Mouse (Mus musculus) bone marrow, adult 2 months (tissue): Measurements from ENCODE around the gene Rheb.

ENCODE experiments used
- CTCF ChIP-seq: fragments of 200-500 bp; IDR thresholded peaks from 2 replicates; pipeline ENCODE4 v1.5.1; 2011; ENCODE audit warnings: low read length, control low read depth; ENCODE audit not compliant: control insufficient read depth, insufficient read depth
- POLR2A ChIP-seq: fragments of 200-500 bp; IDR thresholded peaks from 2 replicates; pipeline ENCODE4 v1.6.1; 2011; ENCODE audit warnings: low read depth, mild to moderate bottlenecking, control low read depth, low read length, borderline replicate concordance; ENCODE audit not compliant: control insufficient read depth

- TF ChIP-seq POLR2A (no peak), CTCF (no peak)
Observed at GRCm38 (mm10) chr5:24801841-24802624, 40.4 kb downstream of the Rheb start.
